Mouse (Mus musculus) gastrocnemius, postnatal 36 days (tissue): Measurements from ENCODE around the gene Chst7. TPM values are rescaled to one million over a fixed set of nuclear protein-coding genes. Genes with fewer than 3 reads are reported as not detected.

Experiments used
- DNase-seq, 2 experiments: peaks; one replicate each; pipeline ENCODE4 v3.0.0; 2022
- intact Hi-C: fragments of 180-260 bp; cut with DNase I; formaldehyde crosslinking; loops from one replicate; pipeline ENCODE4 v1.15.1; 2025
- long read RNA-seq, 2 experiments: library from polyadenylated mRNA; stranded (forward); transcript quantifications; one replicate each; pipeline ENCODE4 v2.0.0; 2021
- total RNA-seq, 2 experiments: library from RNA; stranded (reverse); gene quantifications; 2 replicates each; pipeline ENCODE4 v1.2.3; 2021

Chst7 gene
- total RNA-seq: 1 to 10 TPM; 1.7 to 1.8 TPM
- long read RNA-seq, experiment 1, partial matches to known transcripts: 0 of 1 reads
- long read RNA-seq, experiment 1, other reads (novel, unspliced or antisense): 0 of 1 reads
- long read RNA-seq, experiment 2, partial matches to known transcripts: 0 of 1 reads
- long read RNA-seq, experiment 2, other reads (novel, unspliced or antisense): 0 of 1 reads

DNA sequence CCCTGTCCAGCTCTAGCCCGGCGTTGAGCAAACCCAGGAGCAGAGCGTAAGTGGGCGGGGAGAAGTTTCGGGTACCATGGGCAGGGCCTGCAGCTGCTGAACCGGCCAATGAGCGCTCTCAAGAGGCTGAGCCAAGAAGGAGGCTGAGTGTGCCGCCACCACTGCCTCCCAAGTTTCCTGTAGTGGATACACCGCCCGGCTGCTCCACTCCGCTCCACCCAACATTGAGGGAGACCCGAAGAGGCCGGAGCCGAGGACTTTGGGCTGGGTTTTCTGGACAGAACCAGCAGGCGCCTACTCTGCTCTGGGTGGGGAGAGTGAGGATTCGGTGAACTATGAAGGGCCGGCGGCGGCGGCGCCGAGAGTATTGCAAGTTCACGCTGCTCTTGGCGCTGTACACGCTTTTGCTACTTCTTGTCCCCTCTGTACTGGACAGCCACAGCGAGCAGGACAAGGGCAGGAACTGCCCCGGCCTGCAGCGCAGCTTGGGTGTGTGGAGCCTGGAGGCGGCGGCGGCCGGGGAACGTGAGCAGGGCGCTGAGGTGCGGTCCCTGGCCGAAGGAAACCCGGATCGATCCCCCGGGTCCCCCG lies at the start of gene Chst7:
Chst7 (plus strand) TSS at position 180 of the 591 bp plus-strand sequence.
- intact Hi-C loops: no loop called here
- peak; percentile 56 to 66 for DNase-seq

GRCm38 (mm10) chrX:20012211-20012610 lies 47.1 kb upstream of the Chst7 start:
- no peak for DNase-seq
- intact Hi-C loops: no loop called here

DNA sequence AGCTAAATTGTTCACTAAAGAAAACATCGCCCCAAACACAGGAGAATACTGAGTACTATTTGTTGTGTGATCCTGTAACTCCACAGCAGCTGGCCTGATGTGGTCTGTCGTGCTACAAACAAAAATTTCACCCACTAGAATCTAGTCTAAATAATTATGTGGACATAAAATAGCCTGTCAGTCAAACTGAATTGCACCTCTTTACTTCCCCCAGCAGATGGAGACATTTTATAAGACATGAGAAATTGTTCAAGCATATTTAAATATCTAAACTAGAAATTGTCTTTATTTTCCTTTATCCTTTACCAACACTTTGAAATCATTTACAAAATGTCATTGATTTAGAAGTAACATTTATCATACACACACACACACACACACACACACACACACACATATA lies 38.4 kb upstream of the Chst7 start:
- DNase-seq: no peak
- intact Hi-C loops: loop anchor here (5.0 kb wide), 3 partner anchors 136 to 561 kb away; no protein-coding TSS in a partner anchor

GRCm38 (mm10) chrX:20060096-20060768 lies 872 bp downstream of the Chst7 start:
- intact Hi-C loops: no loop called here
- DNase-seq: peak in 1 of 2 experiments; percentile 15

DNA sequence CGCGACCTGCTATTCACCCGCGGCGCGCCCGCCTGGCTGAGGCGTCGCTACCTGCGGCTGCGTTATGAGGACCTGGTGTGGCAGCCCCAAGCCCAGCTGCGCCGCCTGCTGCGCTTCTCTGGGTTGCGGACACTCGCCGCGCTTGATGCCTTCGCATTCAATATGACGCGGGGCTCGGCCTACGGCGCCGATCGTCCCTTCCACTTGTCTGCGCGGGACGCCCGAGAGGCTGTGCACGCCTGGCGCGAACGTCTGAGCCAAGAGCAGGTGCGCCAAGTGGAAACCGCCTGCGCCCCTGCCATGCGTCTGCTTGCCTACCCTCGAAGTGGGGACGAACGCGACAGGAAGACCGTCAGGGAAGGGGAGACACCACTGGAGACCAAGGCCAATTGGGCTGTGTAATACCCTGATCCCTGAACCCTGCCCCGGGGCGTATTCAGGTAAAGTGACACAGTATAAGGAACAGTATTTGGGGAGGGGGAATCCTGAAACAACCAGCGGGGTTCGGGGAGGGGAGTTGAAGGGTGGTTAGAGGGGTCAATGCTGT lies 1.5 kb downstream of the Chst7 start:
- no peak for DNase-seq
- intact Hi-C loops: no loop called here

DNA sequence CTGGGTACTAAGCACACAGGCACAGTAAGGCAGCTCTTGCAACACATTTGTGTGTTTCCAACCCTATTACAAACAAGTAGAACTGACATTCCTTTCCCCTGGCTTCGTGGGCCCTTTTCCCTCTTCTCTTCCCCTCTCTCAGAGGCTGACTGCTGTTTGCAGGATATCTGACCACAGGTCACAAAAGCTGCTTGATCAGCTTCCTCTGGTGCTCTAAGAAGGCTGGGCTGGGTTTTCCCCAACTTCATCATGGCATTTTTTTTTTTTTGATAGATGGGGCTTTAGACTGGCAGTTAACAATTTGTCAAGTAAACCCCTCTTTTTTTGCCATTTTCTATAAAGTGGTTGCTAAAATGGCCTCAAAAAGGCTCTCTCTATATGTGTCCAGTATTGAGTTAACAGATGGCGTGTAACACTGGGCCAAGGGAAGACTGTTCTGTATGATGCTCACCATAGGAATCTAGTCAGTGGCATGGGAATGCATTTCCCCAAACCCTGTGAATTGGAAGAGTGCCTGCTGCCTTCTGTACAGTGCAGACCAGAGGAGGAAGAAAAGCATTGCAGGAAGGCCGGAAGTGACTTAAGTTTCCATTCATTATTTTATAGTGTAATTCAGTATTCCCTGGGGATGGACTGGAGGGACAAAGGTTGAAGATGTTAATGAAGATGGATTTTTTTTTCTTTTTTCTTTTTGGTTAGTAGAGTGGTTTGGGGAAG lies 2.6 kb downstream of the Chst7 start:
- intact Hi-C loops: no loop called here
- no peak for DNase-seq

DNA sequence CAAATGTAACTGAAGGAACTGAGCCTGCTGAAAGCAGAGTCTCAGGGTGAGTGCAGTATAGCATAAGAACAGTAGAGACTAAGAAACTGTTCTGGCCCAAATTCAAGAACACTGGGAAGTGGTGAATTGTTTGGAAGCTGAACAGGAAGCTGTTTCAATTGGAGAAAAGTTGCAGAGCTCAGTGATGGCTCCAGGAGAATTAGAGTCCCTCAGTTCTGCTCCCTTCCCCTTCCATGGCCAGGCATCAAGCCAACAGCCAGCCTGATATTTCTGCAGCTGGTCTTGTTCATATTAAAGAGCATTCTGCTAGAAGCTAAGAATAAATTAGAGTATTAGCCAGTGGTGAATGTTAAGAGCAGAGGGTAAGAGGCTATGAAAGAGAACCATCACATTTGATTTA lies 7.3 kb downstream of the Chst7 start:
- intact Hi-C loops: no loop called here
- DNase-seq: no peak

DNA sequence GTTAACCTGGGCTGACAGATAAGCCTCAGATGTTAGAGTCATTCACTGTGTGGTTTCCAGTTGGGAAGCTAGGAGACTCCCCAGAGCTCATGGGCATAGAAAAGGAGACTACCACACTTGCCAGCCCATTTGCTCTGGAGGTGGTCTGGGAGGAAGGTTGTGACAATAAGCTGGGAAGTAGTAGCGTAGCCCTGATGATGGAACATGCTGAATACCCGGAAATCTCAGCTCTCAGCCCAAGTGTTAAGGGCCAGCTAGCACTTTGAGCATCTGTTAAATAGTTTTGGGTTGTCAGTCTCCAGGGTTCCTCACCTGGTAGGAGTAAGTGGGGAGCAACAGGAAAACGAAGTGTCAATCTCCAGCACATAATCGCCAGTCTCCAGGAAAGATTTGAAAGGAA lies 10.8 kb downstream of the Chst7 start:
- no peak for DNase-seq
- intact Hi-C loops: no loop called here

DNA sequence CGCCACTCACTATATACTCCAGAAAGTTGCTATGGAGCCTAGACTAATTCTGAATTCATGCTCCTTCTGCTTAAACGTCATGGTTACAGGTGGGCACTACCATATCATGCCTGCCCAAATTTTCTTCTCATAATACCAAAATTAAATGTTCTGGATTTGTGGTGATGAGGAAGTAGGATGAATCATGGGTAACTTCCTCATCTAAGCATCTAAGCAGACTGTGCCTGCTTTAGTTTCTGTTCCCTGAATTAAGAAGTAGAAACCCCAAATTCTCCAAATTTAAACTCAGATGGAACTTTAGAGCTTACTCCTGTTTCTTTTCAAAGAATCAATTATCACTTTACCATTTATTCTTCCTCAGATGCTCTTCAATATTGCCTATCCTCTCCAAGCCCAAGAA lies 58.4 kb downstream of the Chst7 start:
- DNase-seq: no peak
- intact Hi-C loops: no loop called here

DNA sequence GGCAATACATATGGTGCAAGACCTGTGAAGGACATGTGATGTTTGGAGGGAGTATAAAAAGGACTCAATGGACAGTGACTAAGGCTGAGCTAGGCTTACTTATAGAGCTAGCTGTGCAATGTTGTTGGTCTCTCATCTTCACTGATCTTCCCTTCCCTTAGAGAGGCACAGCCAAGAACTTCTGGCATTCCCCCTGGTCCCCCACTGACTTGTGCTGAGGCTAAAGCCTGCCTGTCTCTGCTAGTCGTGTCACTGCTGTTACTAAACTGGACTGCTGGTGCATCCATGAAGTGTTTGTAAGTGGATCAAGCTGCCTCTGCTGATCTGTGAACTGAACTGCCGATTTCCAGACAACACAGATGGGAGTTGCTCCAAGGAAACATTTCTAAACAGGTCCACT lies 66.1 kb downstream of the Chst7 start:
- intact Hi-C loops: no loop called here
- no peak for DNase-seq

DNA sequence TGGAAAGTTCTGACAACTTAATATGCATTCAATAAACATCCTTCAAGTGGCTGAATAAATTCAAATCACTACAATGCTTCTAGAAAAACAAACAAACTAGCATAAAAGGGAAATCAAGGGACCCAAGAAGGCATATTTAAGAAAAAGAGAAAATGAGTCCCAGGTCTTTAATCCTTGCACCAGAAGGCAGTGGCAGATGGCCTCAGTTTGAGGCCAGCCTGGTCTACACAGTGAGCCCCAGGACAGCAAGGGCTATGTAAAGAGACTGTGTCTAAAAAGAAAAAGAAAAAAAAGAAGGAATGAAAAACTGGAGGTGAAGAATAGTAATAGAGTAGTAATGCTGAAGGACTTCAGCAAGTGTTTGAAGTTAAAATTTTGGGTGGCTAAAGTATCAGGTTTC lies 69.6 kb downstream of the Chst7 start:
- intact Hi-C loops: no loop called here
- no peak for DNase-seq

- intact Hi-C loops: no loop called here
- DNase-seq: no peak
These were observed 70.1 kb downstream of the Chst7 start for GRCm38 (mm10) chrX:20129466-20129865.

Other genes starting within 250 kb of the Chst7 start
- gene Slc9a7, start 232.2 kb downstream of the Chst7 start, total RNA-seq: 10 to 100 TPM in 1 of 2 experiments, 1 to 10 TPM in 1; 5.5 to 10.5 TPM